Mouse (Mus musculus) gastrocnemius, adult 18-20 months (tissue): ENCODE data around the gene Naa16. TPM values are rescaled to one million over a fixed set of nuclear protein-coding genes. Genes with fewer than 3 reads are reported as not detected.

Experiments used
- DNase-seq: peaks from one replicate; pipeline ENCODE4 v3.0.0; 2021; ENCODE audit warnings: low spot score
- total RNA-seq, 2 experiments: library from RNA; stranded (reverse); gene quantifications; 2 replicates each; pipeline ENCODE4 v1.2.3; 2021

Gene Naa16
- total RNA-seq, 2 experiments from 2014 or later, result 21.7 to 25.2 TPM

GRCm38 (mm10) chr14:79275870-79276395, 114.6 kb downstream of the Naa16 start:
- no peak for DNase-seq

- no peak for DNase-seq
Measured at GRCm38 (mm10) chr14:79275441-79275840, 115.1 kb downstream of the Naa16 start.

Other genes starting within 250 kb of the Naa16 start
- gene Zfp957, start 143.4 kb downstream of the Naa16 start, total RNA-seq, result not detected
- 10 to 100 TPM; 53.3 to 79.9 TPM for gene Rgcc, start 89.1 kb downstream of the Naa16 start, total RNA-seq
- gene Mtrf1, start 7.0 kb upstream of the Naa16 start, total RNA-seq, result 10 to 100 TPM in 1 of 2 experiments, 1 to 10 TPM in 1; 9.8 to 11.0 TPM
- 1 to 10 TPM; 5.5 to 6.4 TPM for gene Kbtbd7, start 35.7 kb upstream of the Naa16 start, total RNA-seq
- gene Kbtbd6, start 61.1 kb upstream of the Naa16 start, total RNA-seq, result under 1 TPM in 1 of 2 experiments, not detected in 1; 0.14 TPM
- gene Elf1, start 90.4 kb upstream of the Naa16 start, total RNA-seq, result 1 to 10 TPM; 3.8 to 6.4 TPM
- 10 to 100 TPM; 20.7 to 23.5 TPM for gene Wbp4, start 90.7 kb upstream of the Naa16 start, total RNA-seq
- 100 to 1,000 TPM; 108 to 112 TPM for gene Sugt1, start 196.9 kb upstream of the Naa16 start, total RNA-seq